Mouse (Mus musculus) CH12.LX (cell line): ENCODE measurements around the gene Zic5. TPM values are rescaled to one million over a fixed set of nuclear protein-coding genes. Genes with fewer than 3 reads are reported as not detected.

Experiments
- DNase-seq: peaks from one replicate; pipeline ENCODE4 v3.0.0-alpha.2; 2013; ENCODE audit errors: extremely low read depth
- H3K27ac ChIP-seq: 2 replicates; pipeline ENCODE4 v1.5.1; 2012; ENCODE audit warnings: low read depth, mild to moderate bottlenecking, control low read depth, moderate library complexity; ENCODE audit not compliant: insufficient read depth
- H3K27me3 ChIP-seq: replicated peaks from 2 replicates; pipeline ENCODE3; 2012; ENCODE audit warnings: inconsistent platforms
- H3K36me3 ChIP-seq, 2 experiments: replicated peaks in 1 of 2; 2 replicates each; pipeline versions ENCODE3 to v1.6.1; 2012; ENCODE audit warnings: inconsistent platforms in 1 of 2, low read length in 1 of 2, mild to moderate bottlenecking in 1 of 2, mixed read lengths in 1 of 2, moderate library complexity in 1 of 2; ENCODE audit not compliant: control insufficient read depth in 1 of 2, insufficient read depth in 1 of 2
- H3K4me1 ChIP-seq, 2 experiments: 2 replicates each; pipeline ENCODE4 v1.6.1; 2012; ENCODE audit warnings: inconsistent platforms in 1 of 2, moderate library complexity in 1 of 2; ENCODE audit not compliant: insufficient read depth in 2 of 2, control insufficient read depth in 1 of 2
- H3K4me2 ChIP-seq: 2 replicates; pipeline ENCODE4 v1.6.1; 2012; ENCODE audit warnings: low read depth, mild to moderate bottlenecking, control low read depth; ENCODE audit not compliant: poor library complexity, insufficient read depth, severe bottlenecking
- H3K4me3 ChIP-seq, 3 experiments: fragments of 150-350 bp in 1 of 3; sonication (generic) in 1 of 3; replicated peaks in 1 of 3; 2 replicates each; pipeline versions ENCODE3 to v1.5.1; 2011 to 2012; ENCODE audit warnings: low read depth in 2 of 3, low read length in 2 of 3, mild to moderate bottlenecking in 2 of 3, moderate library complexity in 2 of 3, control low read depth in 1 of 3, improper control_type of control experiment in 1 of 3, inconsistent platforms in 1 of 3, mixed read lengths in 1 of 3; ENCODE audit not compliant: poor library complexity in 1 of 3
- H3K79me2 ChIP-seq: replicated peaks from 2 replicates; pipeline ENCODE4 v1.6.1; 2012; ENCODE audit warnings: mild to moderate bottlenecking, moderate library complexity; ENCODE audit not compliant: control insufficient read depth, poor library complexity, insufficient read depth, severe bottlenecking; ENCODE audit errors: extremely low read depth
- H3K9ac ChIP-seq: 2 replicates; pipeline ENCODE4 v1.6.1; 2012; ENCODE audit warnings: low read depth, mild to moderate bottlenecking, control low read depth, moderate library complexity; ENCODE audit not compliant: insufficient read depth
- H3K9me3 ChIP-seq: replicated peaks from 2 replicates; pipeline ENCODE3; 2012; ENCODE audit warnings: low read length, inconsistent platforms, mixed read lengths
- CHD2 ChIP-seq: IDR thresholded peaks from 2 replicates; pipeline ENCODE4 v1.6.1; 2011; ENCODE audit warnings: low read length, improper control_type of control experiment
- CTCF ChIP-seq, 2 experiments: IDR thresholded peaks in 1 of 2; conservative IDR thresholded peaks in 1 of 2; 2 replicates each; pipeline ENCODE4 v1.5.1; 2011 to 2012; ENCODE audit warnings: low read depth in 2 of 2, low read length in 2 of 2, improper control_type of control experiment in 1 of 2, inconsistent platforms in 1 of 2, mild to moderate bottlenecking in 1 of 2, moderate library complexity in 1 of 2
- EP300 ChIP-seq: IDR thresholded peaks from 2 replicates; pipeline ENCODE4 v1.6.1; 2011; ENCODE audit warnings: low read length, improper control_type of control experiment
- JUND ChIP-seq: conservative IDR thresholded peaks from 2 replicates; pipeline ENCODE4 v1.6.1; 2011; ENCODE audit warnings: low read depth, low read length, improper control_type of control experiment
- MAX ChIP-seq: IDR thresholded peaks from 2 replicates; pipeline ENCODE4 v1.6.1; 2011; ENCODE audit warnings: low read length, improper control_type of control experiment
- NRF1 ChIP-seq: IDR thresholded peaks from 2 replicates; pipeline ENCODE4 v1.6.1; 2014; ENCODE audit warnings: low read depth, mild to moderate bottlenecking, inconsistent platforms, low read length, improper control_type of control experiment, moderate library complexity
- POLR2AphosphoS2 ChIP-seq: IDR thresholded peaks from 2 replicates; pipeline ENCODE4 v1.6.1; 2011; ENCODE audit warnings: low read depth, low read length, improper control_type of control experiment
- RAD21 ChIP-seq: IDR thresholded peaks from 2 replicates; pipeline ENCODE4 v1.6.1; 2011; ENCODE audit warnings: low read depth, mild to moderate bottlenecking, low read length, improper control_type of control experiment, moderate library complexity
- SMC3 ChIP-seq: IDR thresholded peaks from 2 replicates; pipeline ENCODE4 v1.6.1; 2011; ENCODE audit warnings: low read depth, low read length, improper control_type of control experiment
- ZC3H11A ChIP-seq: IDR thresholded peaks from 2 replicates; pipeline ENCODE4 v1.6.1; 2012; ENCODE audit warnings: low read depth, mild to moderate bottlenecking, inconsistent platforms, low read length, improper control_type of control experiment
- ZMIZ1 ChIP-seq: IDR thresholded peaks from 2 replicates; pipeline ENCODE4 v1.6.1; 2012; ENCODE audit warnings: low read depth, mild to moderate bottlenecking, inconsistent platforms, low read length, improper control_type of control experiment
- ZNF384 ChIP-seq: IDR thresholded peaks from 2 replicates; pipeline ENCODE4 v1.6.1; 2012; ENCODE audit warnings: low read depth, low read length, improper control_type of control experiment, inconsistent platforms
- dilution Hi-C: fragments of 300-500 bp; cut with MboI; formaldehyde crosslinking; loops from 2 replicates; pipeline ENCODE4 v1.14.3; 2020; ENCODE audit warnings: low sequenced_read_pairs; ENCODE audit not compliant: extremely low pct_unique_long_range_greater_than_20kb, extremely low pct_ligation_motif_present
- in situ Hi-C: fragments of 300-500 bp; cut with MboI; formaldehyde crosslinking; loops from 3 replicates; pipeline ENCODE4 v1.14.3; 2019; ENCODE audit warnings: low sequenced_read_pairs, low pct_ligation_motif_present, low pct_unique_long_range_greater_than_20kb, mixed read lengths
- polyA plus RNA-seq: library from polyadenylated mRNA; unstranded; fragments of >175 nt; gene quantifications from 2 replicates; pipeline ENCODE4 v1.2.1, GENCODE M21; 2012; ENCODE audit warnings: low read depth; ENCODE audit not compliant: insufficient read length
- total RNA-seq, 2 experiments: library from RNA; depleted of rRNA; stranded (reverse); fragments of 300-350 nt in 1 of 2; fragments of >200 nt in 1 of 2; gene quantifications; 2 replicates each; pipeline ENCODE4 v1.2.3; 2012 to 2014

Gene Zic5
- total and polyA plus RNA-seq, 3 experiments, result 1.3 to 9.1 (median 1.5) TPM

- Histone ChIP-seq H3K79me2 (no peaks in the 10 kb centered on the region), H3K4me2 (no peak overlapping the region), H3K27ac (no peak overlapping the region), H3K36me3 (no peaks in the 10 kb centered on the region), H3K9me3 (no peaks in the 10 kb centered on the region), H3K4me1 (no peaks in the 10 kb centered on the region), H3K9ac (no peak overlapping the region), H3K4me3 (no peak overlapping the region), H3K27me3 (peaks cover 1% of the 10 kb centered on the region)
- in situ Hi-C loops, result loop anchor here (25.0 kb wide), 1 partner anchor 376 kb away; no protein-coding TSS in a partner anchor
- dilution Hi-C loops, result no loop called here
- no peak for DNase-seq
- TF ChIP-seq EP300 (no peak), ZC3H11A (no peak)
These were observed 46.0 kb upstream of the Zic5 start for GRCm38 (mm10) chr14:122511519-122511918.

- H3K9ac ChIP-seq, result no peak overlapping the region
- DNase-seq, result no peak
- H3K27me3 ChIP-seq, result peaks cover 1% of the 10 kb centered on the region
- no peaks in the 10 kb centered on the region for H3K4me1 ChIP-seq
- no peak overlapping the region for H3K27ac ChIP-seq
- no peak overlapping the region for H3K4me3 ChIP-seq
- dilution Hi-C loops, result no loop called here
- in situ Hi-C loops, result loop anchor here (25.0 kb wide), 1 partner anchor 378 kb away; no protein-coding TSS in a partner anchor
- no peaks in the 10 kb centered on the region for H3K9me3 ChIP-seq
- no peaks in the 10 kb centered on the region for H3K79me2 ChIP-seq
- no peak overlapping the region for H3K4me2 ChIP-seq
- TF ChIP-seq ZMIZ1, result no peak
- TF ChIP-seq SMC3, result peak; percentile 61
- no peak for TF ChIP-seq CHD2
- 0 out of 2 replicates have a peak, but pooled peaks have one; percentile 2 for TF ChIP-seq ZC3H11A
- peak; percentile 69 for TF ChIP-seq RAD21
- TF ChIP-seq CTCF (conservative IDR thresholded peaks at IDR 0.05 in 1 of 2, IDR thresholded peaks at IDR 0.05 in 1 of 2; ENCODE audit: low read depth in 2 of 2, low read length in 2 of 2), result peak; percentile 44 to 62; a peak in 3 of 4 replicates
- TF ChIP-seq JUND, result no peak
- TF ChIP-seq MAX, result no peak
- no peak for TF ChIP-seq NRF1
- H3K36me3 ChIP-seq, result no peaks in the 10 kb centered on the region
These were observed 43.6 kb upstream of the Zic5 start for GRCm38 (mm10) chr14:122509058-122509457.

GRCm38 (mm10) chr14:122492015-122492414, 26.5 kb upstream of the Zic5 start:
- no peak overlapping the region for H3K9ac ChIP-seq
- no peaks in the 10 kb centered on the region for H3K36me3 ChIP-seq
- no peak for DNase-seq
- H3K79me2 ChIP-seq, result no peaks in the 10 kb centered on the region
- H3K4me2 ChIP-seq, result no peak overlapping the region
- no peaks in the 10 kb centered on the region for H3K4me1 ChIP-seq
- no peak overlapping the region for H3K4me3 ChIP-seq
- in situ Hi-C loops, result no loop called here
- no peak for TF ChIP-seq POLR2AphosphoS2
- peak; percentile 67 for TF ChIP-seq ZNF384
- TF ChIP-seq, all 38 proteins: peak for 1
- H3K9me3 ChIP-seq, result no peaks in the 10 kb centered on the region
- no peaks in the 10 kb centered on the region for H3K27me3 ChIP-seq
- dilution Hi-C loops, result no loop called here
- no peak overlapping the region for H3K27ac ChIP-seq
